Mouse (Mus musculus): ENCODE results near the gene Mbd4. TPM values are rescaled to one million over a fixed set of nuclear protein-coding genes. Genes with fewer than 3 reads are reported as not detected.

The Mbd4 gene
- polyA plus RNA-seq (2017; shearing (Covaris generic)): 10.8 TPM

GRCm38 (mm10) chr6:115853091-115853813 lies at the start of gene Mbd4, which contains the start of gene Ift122:
Gene Mbd4, minus strand, starts transcription at chr6:115853371.
Gene Ift122, plus strand, starts transcription at chr6:115853470.

DNA sequence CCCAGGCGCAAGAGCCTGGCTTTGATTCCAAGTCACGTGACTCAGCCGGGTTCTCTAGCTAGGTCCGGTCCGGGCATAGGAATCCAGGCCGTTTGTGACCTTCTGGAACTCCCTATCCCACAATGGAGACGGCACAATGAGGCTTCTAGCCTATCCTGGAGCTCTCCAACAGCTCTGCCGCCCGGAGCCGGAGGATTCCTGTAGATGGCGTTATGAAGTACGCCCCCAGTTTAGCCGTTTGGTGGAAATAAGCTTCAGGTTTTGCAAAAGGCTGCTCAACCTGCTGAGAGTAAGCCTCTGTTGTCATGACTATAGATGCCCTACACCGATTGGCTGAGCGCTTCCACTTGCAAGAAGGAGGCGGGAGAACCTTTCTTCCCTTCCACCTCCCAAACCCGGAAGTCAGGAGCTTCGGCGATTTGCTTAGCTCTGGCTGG lies 15.0 kb downstream of the Mbd4 start, which contains the start of gene Efcab12:
TSS of gene Efcab12 (minus strand) at position 252 of the 437 bp plus-strand sequence.

GRCm38 (mm10) chr6:115808488-115809231 lies 44.5 kb downstream of the Mbd4 start, which contains the start of gene Rpl32:
Gene Rpl32, minus strand, starts transcription at chr6:115808747.

Other genes with a start within 250 kb of the Mbd4 start
- 124 TPM for gene Raf1, start 176.7 kb downstream of the Mbd4 start, polyA plus RNA-seq (2017; shearing (Covaris generic))
- not detected for gene Tmem40, start 91.0 kb downstream of the Mbd4 start, polyA plus RNA-seq (2017; shearing (Covaris generic))
- 9.3 TPM for gene Cand2, start 78.8 kb downstream of the Mbd4 start, polyA plus RNA-seq (2017; shearing (Covaris generic))
- gene Rpl32, start 44.6 kb downstream of the Mbd4 start, polyA plus RNA-seq (2017; shearing (Covaris generic)): 3,148 TPM
- gene Efcab12, start 15.0 kb downstream of the Mbd4 start, polyA plus RNA-seq (2017; shearing (Covaris generic)): 0.56 TPM
- 2.4 TPM for gene Ift122, start 99 bp upstream of the Mbd4 start, polyA plus RNA-seq (2017; shearing (Covaris generic))
- gene Rho, start 78.4 kb upstream of the Mbd4 start, polyA plus RNA-seq (2017; shearing (Covaris generic)): not detected
- not detected for gene H1foo, start 91.6 kb upstream of the Mbd4 start, polyA plus RNA-seq (2017; shearing (Covaris generic))
- gene Plxnd1, start 141.6 kb upstream of the Mbd4 start, polyA plus RNA-seq (2017; shearing (Covaris generic)): 5.6 TPM